Mouse (Mus musculus): ENCODE data around the gene Gm20388.

GRCm38 (mm10) chr8:123954246-123954645 is 4043.6 kb downstream of the Gm20388 start:
- TF ChIP-seq TAL1 (IDR thresholded peaks at IDR 0.05; ENCODE audit: low read length) (no peak), GATA1 (IDR thresholded peaks at IDR 0.05; ENCODE audit: low read length) (no peak)

Measured in erythroblast, embryonic 14.5 days (primary cell).